Mouse (Mus musculus): ENCODE data around the gene Irf7. TPM values are rescaled to one million over a fixed set of nuclear protein-coding genes. Genes with fewer than 3 reads are reported as not detected.
"Not testable (repeated sequence)": the region's sequence is repeated elsewhere in the genome, so short reads cannot be mapped to it uniquely, and the experiment has no call there.

Gene Irf7
- polyA plus RNA-seq, 2 experiments from 2014 or later: 92.0 to 108 TPM

DNA sequence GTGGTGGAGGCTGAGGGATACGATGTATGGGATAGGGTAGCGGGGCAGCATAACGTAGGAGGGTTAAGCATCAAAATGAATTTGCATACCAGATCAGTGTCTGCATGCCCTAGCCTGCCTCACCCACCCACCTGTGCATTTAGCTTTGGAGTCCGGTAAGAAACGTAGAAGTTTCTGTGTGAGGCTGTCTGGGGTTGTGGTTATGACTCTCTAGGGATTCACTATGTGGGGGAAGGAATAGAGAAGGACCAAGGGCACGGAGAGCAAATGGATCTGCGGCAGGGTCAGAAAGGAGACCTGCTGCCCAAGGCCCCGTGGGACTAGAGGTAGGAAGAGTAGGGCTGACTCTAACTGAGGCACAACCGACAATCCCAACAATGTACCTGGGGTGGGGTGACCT lies 9.1 kb upstream of the Irf7 start:
- no peak for ATAC-seq

- ATAC-seq: no peak
Observed at GRCm38 (mm10) chr7:141270631-141271030, 4.3 kb upstream of the Irf7 start.

- no peak for ATAC-seq
Observed at GRCm38 (mm10) chr7:141269273-141269545, 2.9 kb upstream of the Irf7 start.

GRCm38 (mm10) chr7:141268466-141269272 lies 2.4 kb upstream of the Irf7 start:
- ATAC-seq: no peak

GRCm38 (mm10) chr7:141265411-141265738 lies 906 bp downstream of the Irf7 start:
- peak; percentile 16 for ATAC-seq

DNA sequence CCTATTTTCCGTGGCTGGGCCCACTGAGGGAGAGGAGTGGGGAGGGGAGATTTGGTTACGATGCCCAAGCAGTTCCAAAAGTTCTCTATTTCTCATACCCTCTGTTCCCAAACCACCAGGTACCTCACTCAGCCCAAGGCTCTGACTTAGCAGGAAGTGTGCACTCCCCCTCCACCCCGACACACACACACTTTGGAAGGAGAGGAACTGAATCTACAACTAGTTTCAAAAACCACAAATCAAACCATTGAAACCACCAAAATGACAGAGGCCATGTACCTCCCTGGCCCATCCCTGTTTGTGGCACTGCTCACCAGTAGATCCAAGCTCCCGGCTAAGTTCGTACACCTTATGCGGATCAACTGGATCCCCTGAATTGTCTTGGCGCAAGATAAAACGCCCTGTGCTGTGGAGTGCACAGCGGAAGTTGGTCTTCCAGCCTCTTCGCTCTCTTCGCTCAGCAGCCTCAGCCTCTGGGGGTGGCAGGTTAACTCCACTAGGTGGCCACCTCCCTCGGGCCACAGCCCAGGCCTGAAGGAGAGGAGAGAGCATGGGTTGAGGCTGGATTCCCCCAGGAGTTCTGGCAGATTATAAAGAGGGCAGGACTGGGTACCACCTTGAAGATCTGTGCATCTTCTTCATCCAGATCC lies 1.4 kb downstream of the Irf7 start:
- peak; percentile 48 for ATAC-seq

DNA sequence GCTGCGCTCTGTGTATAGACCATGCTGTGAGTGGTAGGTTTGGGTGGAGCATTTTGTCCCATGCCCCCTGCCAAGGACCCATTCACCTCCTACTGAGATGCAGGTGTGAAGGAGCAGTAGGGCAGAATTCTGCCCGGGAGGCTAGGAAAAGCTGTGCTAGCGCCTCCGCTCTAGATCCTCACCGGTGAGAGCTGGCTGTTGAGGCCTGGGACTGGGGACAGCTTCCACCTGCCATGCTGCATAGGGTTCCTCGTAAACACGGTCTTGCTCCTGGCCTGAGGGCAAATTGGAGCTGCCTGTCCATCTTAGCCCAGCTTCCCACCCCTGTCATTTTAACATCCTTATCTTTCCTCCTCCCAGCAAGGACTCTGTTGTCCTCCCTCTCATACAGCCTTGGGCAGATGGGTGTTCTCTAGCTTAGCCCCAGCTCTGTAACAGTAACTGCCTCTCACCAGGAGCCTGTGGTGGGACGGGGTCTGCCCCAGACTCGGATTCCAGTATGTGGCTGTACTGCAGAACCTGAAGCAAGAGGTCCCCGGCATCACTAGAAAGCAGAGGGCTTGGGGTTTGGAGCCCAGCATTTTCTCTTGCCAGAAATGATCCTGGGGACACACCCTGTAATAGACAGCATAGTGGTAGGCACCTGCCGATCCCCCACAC lies 2.1 kb downstream of the Irf7 start:
- ATAC-seq: no peak

GRCm38 (mm10) chr7:141263640-141264039 lies 2.6 kb downstream of the Irf7 start:
- ATAC-seq: no peak

- ATAC-seq: no peak
Observed at GRCm38 (mm10) chr7:141261480-141261879, 4.8 kb downstream of the Irf7 start.

DNA sequence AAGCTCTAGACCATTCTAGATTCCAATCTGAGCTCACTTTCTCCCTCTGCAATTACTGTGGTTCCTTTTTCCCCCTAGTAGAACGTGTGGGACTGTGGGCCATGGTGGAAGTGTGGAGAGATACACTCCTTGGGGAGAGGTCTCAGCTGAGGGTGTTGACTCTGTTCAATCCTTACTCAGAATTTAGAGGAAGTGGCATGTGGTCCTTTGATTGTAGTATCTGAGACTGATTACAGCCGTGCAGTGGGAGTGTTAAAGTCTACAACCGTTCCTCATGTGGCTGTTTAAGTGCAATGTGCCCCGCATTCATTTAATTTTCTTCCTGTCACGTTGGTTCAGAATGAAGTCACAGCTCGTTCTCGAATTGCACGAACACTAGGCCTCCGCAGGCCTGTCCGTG lies 10.1 kb downstream of the Irf7 start:
- ATAC-seq: no peak

DNA sequence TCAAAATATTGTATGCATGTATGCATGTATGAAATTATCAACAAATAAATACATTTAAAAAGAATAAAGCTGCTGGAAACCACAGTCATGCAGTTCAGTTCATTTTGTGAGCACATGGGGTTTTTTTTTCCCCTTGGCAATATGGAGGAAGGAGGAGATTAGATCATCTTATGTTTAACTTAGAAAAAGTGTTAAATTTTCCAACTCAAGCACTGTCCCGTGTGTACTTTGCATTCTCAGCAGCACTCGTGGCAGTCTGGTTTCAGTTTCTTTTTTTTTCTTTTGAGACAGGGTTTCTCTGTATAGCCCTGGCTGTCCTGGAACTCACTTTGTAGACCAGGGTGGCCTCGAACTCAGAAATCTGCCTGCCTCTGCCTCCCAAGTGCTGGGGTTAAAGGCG lies 15.8 kb downstream of the Irf7 start:
- ATAC-seq: not testable (repeated sequence)

GRCm38 (mm10) chr7:141231551-141231950 lies 34.7 kb downstream of the Irf7 start:
- ATAC-seq: no peak

- ATAC-seq: no peak
Observed at GRCm38 (mm10) chr7:141231111-141231510, 35.2 kb downstream of the Irf7 start.

- ATAC-seq: no peak
Observed at GRCm38 (mm10) chr7:141230570-141230969, 35.7 kb downstream of the Irf7 start.

DNA sequence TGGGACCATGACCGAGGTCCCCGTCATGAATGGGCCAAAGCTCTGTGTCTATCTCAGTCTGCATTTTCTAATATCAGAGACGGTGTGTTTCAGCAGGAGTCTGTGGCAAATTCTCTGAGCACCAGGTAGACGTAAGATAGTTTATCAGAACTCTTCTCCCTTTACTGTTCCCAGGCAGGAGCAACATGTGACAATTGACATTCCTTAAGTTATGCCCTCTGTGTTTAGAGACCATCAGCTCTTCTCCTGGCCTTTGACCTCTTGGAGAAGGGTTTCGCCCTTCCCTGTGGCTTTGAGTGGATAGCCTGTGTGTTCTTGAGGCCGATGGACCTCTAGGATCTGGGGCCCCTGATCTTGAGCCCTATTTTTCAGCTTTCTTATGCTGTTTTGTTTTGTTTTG lies 36.6 kb downstream of the Irf7 start:
- no peak for ATAC-seq

- ATAC-seq: peak; percentile 88
Observed at GRCm38 (mm10) chr7:141228279-141229067, 37.8 kb downstream of the Irf7 start, which contains the start of gene Phrf1. Gene Phrf1 (plus strand): TSS chr7:141228784.

DNA sequence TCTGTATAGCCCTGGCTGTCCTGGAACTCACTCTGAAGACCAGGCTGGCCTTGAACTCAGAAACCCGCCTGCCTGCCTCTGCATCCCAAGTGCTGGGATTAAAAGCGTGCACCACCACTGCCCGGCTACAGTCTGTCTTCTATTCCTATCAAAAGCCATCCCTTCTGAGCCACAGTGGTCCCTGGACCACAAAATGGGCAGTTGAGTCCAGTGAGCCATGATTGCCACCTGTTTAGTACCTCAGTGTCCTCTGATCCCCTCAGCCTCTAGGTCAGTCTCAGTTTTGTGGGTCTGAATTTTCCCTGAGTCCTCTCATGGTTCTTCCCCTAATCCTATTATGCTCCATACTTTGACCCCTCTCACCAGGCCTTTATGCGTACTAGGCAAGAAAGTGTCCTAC lies 38.5 kb downstream of the Irf7 start:
- no peak for ATAC-seq

- ATAC-seq: no peak
Observed at GRCm38 (mm10) chr7:141226535-141226934, 39.7 kb downstream of the Irf7 start.

DNA sequence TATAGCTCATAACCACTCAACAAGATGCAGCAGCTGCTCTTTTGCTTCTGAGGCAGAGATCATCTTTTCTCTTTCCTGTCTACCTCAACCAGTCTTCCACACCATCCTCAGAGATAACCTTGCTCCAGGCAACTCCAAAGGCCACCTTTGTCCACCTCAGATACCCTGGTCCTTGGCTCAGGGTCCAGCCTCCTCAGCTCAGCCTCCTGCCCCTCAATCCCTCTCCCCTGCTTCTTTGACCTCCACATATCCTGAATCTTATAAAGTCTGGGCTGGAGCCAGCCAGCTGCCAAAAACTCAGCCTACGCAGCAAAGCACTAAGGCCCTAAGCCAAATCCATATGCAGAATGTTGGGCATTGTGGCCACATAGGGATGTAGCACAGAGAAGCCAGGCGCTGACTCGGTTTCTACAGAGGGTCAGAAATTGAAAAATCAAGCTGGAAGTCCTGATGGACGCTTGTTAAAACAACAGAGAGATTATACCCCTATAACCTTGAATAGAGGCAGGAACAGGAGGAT lies 43.5 kb downstream of the Irf7 start:
- no peak for ATAC-seq

DNA sequence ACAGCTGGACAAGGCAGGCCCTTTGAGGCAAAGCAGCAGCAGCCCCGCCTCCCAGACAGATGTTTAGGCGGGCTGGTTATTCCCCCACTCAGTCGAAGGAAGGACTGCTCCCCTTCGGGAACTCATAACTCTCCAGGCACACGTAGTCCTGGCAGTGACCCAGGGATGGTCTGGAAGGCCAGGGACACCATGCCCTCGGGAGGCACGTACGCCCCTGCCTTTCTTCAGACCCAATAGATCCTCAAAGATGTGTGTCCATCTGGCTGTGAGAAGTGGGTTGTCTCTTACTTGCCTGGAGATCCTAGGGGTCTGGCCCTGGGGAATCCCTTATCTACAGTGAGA lies 44.2 kb downstream of the Irf7 start:
- no peak for ATAC-seq

- ATAC-seq: peak; percentile 88
Observed at GRCm38 (mm10) chr7:141221249-141222125, 44.8 kb downstream of the Irf7 start.

- ATAC-seq: no peak
Observed at GRCm38 (mm10) chr7:141220377-141220776, 45.9 kb downstream of the Irf7 start.
